Mouse (Mus musculus): ENCODE measurements around the gene Rab27a.
"Not testable (repeated sequence)": the region's sequence is repeated elsewhere in the genome, so short reads cannot be mapped to it uniquely, and the experiment has no call there.

Gene Rab27a

DNA sequence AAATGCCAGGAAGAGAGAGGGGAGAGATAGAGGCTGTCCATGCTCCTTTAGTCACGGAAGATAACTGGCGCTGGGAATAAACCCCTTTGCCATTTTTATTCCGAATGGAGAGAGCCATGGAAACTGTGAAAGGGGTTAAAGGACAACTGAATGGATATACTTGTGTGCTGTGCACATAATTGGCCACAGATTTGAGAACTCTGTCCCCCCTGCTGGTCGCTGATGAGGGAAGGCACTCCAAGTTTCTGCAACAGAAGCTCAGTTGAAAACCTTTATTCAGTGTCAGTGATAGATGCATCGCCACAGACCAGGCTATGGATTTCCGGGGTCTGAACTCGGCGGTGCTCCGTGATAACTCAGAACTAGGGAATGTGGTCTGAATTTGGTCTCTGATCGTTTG lies 45.5 kb downstream of the Rab27a start:
- DNase-seq (ENCODE audit: inconsistent ontology term): peak; percentile 7

DNA sequence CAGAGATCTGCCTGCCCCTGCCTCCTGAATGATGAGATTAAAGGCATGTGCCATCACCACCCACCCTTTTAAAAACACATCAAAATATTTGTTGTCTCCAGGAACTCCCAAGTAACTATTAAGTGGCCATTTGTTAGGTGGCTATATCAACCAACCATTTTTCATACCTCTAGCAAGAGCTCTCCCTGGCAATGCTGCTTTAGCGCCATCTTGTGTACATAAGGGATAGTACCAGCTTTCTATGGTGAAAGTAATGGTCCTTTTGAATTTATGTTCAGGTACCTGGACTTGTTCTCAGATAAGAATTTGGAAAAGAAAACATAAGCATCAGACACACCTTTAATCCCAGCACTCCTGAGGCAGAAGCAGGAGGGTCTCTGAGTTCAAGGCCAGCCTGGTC lies 47.1 kb downstream of the Rab27a start:
- peak; percentile 46 for DNase-seq (ENCODE audit: inconsistent ontology term)

DNA sequence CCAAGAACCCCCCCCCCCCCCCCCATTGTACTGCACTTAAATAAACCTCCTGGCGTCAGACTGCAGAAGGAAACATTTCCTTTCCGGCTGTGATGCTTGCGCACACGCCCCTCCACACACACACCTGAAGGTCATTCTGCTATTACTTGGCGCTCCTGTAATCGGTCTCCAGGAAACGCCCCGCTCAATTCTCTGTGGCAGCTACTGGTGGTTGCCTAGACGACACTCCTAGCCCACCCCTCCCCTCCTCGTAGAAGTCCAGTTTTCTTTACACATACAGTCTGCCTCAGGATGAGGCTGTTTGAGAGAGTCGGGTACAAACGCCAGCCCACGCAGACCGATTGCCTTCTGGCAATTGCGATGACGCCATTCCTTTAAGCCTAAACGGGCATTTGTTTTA lies 49.9 kb downstream of the Rab27a start:
- no peak for DNase-seq (ENCODE audit: inconsistent ontology term)

DNA sequence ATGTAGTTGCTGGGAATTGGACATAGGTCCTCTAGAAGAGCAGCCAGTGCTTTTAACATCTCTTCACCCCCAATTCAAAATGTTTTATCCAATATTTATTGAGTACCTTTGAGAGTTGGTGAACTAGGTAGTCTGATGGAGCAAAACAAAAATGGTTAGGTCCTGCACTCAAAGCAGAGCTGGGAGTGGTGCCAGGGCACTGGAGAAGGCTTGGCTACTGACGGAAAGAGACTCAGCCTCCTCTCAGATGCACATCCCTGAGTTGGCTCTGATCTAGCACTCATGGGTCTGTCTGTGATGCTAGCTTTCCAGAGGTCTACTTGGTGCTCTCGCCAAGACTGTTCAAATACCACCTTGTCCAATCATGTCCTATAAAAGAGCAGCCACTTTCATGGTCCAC lies 53.2 kb downstream of the Rab27a start:
- no peak for DNase-seq (ENCODE audit: inconsistent ontology term)

DNA sequence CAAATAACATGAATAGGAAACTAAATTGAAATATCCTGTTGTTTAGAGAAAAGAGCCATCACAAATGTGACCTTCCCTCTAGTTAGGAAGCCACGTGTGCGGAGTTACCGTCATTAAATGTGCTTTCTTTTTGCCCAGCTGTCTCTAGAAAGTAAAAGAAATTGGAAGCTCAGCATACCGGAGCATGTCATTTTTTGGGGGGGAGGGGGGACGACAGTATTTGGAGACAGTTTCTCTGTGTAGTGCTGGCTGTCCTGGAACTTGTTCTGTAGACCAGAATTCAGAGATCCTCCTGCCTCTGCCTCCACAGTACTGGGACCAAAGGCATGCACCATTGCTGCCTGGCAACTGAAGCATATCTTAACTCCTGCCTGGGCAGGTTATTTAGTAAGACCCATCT lies 56.9 kb downstream of the Rab27a start, which contains the start of gene Khdc3:
Gene Khdc3 (plus strand): TSS at position 301 of the 400 bp plus-strand sequence.
- DNase-seq (ENCODE audit: inconsistent ontology term): no peak

DNA sequence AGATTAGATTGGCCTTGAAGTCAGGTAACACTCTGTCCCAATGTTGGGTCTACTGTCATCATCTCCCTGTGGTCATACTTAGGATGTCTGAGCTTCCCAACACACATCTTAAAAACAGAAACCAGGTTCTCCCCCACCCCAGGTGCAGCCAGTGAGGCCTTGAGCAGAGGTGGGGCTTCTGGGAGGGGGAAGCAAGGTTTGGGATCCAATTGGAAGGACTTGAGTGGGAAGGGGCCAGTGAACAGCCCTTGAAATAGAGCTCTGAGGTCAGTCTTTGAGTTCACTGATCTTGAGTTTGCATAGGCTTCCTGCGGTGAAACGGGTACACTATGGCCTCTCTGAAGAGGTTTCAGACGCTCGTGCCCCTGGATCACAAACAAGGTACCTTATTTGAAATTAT lies 57.5 kb downstream of the Rab27a start, which contains the start of gene Gm20509:
Gene Gm20509 (plus strand): TSS at position 290 of the 400 bp plus-strand sequence.
- DNase-seq (ENCODE audit: inconsistent ontology term): no peak

DNA sequence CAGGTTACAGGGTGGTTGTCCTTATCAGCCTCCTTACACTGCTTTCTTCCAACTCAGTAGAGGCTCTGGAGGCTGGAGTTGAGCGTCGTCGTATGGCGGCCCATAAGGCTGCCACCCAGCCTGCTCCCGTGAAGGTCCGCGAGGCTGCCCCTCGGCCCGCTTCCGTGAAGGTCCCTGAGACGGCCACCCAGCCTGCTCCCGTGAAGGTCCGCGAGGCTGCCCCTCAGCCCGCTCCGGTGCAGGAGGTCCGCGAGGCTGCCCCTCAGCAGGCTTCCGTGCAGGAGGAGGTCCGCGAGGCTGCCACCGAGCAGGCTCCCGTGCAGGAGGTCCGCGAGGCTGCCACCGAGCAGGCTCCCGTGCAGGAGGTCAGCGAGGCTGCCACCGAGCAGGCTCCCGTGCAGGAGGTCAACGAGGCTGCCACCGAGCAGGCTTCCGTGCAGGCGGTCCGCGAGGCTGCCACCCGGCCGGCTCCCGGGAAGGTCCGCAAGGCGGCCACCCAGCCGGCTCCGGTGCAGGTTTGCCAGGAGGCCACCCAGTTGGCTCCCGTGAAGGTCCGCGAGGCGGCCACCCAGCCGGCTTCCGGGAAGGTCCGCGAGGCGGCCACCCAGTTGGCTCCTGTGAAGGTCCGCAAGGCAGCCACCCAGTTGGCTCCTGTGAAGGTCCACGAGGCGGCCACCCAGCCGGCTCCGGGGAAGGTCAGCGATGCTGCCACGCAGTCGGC lies 58.7 kb downstream of the Rab27a start:
- peak; percentile 47 for DNase-seq (ENCODE audit: inconsistent ontology term)

DNA sequence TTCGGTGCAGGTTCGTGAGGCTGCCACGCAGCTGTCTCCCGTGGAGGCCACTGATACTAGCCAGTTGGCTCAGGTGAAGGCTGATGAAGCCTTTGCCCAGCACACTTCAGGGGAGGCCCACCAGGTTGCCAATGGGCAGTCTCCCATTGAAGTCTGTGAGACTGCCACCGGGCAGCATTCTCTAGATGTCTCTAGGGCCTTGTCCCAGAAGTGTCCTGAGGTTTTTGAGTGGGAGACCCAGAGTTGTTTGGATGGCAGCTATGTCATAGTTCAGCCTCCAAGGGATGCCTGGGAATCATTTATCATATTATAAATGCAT lies 59.2 kb downstream of the Rab27a start:
- no peak for DNase-seq (ENCODE audit: inconsistent ontology term)

DNA sequence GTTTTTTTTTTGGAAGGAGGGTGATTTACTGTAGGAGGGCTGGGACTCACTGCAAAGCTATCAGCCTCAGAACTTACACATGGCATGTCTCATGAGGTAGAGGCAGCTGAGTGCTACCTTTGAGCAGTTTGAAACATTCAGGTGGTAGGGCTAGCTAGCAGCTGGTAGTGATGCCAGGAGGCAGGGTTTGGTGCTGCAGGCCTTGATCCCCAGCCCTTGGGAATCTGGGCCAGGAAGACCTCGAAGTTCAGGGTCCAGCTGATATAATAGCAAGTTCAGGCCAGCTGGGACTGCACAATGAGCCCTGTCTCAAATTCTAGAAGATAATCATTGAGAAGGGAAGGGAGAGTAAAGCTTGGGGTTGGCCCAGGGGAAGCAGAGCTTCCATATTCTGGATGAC lies 60.5 kb downstream of the Rab27a start:
- DNase-seq (ENCODE audit: inconsistent ontology term): no peak

DNA sequence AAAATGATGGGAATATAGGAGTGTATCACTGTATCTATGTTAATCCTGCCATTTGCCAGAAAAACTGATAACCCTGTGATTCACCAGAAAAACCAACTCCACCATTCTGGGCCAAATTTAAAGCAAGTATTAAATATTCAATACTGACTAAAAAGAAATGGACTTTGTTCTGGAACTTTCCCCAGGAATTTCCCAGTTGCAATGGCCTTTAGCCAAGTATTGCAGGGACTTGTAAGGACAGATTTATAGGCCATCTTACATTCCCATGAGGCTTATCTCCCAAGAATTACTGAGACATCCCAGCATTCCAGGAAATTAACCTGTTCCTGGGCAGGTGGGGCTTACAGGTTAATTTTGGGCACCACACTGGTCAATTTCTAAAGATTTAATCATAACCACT lies 61.1 kb downstream of the Rab27a start:
- DNase-seq (ENCODE audit: inconsistent ontology term): no peak

DNA sequence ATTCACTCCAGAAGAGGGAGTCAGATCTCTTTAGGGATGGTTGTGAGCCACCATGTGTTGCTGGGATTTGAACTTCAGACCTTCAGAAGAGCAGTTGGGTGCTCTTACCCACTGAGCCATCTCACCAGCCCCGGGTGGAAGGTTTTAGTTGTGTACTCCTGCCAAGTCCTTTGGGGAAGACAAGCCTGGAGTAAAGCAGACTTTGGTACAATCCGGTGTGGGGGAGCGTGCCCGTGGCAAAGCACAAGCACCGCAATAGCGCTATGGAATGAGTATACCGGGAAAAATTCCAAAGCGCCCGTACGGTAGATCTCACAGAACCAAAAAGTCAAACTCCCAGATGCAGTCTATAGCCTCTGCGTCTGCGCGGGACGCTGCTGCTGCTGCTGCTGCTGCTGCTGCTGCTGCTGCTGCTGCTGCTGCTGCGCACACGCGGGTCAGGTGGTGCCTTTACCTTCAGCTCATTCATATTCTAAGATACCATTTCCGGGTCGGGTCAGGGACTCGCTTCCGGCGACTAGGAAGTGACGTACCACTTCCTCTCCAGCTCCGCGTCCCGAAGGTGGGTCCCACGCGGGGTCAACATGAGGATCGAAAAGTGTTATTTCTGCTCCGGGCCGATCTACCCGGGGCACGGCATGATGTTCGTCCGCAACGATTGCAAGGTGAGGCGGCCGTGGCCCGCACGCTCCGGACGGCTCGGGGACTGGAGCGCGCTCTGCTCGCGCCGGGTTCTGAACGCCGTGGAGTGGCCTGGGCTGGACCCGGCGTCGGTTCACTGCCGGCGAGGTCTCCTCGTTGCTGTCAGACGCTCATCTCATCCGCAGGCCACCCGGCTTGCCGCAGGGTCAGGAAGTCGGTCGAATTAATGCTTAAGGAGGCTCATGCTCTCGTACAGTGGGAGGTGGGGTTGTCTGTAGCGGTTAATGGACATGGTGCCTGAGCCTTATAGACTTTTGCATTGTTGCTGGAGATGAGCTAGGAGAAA lies 68.6 kb downstream of the Rab27a start, which contains the start of gene Rsl24d1:
Gene Rsl24d1 (plus strand): TSS at position 508 of the 988 bp plus-strand sequence.
- peak; percentile 83 for DNase-seq (ENCODE audit: inconsistent ontology term)

DNA sequence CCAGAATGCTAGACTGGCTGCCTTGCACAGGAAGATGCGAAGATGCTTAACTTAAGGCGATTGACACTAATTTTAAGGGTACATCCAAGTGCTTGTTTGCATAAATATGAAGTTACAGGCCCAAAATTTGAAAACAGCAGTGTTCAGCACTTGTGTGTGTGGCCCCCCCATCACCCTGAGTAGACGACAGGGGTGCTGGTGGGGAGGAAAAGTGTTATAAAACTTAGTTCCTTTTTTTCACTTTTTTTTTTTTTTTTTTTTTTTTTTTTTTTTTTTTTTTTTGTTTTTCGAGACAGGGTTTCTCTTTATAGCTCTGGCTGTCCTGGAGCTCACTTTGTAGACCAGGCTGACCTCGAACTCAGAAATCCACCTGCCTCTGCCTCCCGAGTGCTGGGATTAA lies 72.0 kb downstream of the Rab27a start:
- DNase-seq (ENCODE audit: inconsistent ontology term): not testable (repeated sequence)

DNA sequence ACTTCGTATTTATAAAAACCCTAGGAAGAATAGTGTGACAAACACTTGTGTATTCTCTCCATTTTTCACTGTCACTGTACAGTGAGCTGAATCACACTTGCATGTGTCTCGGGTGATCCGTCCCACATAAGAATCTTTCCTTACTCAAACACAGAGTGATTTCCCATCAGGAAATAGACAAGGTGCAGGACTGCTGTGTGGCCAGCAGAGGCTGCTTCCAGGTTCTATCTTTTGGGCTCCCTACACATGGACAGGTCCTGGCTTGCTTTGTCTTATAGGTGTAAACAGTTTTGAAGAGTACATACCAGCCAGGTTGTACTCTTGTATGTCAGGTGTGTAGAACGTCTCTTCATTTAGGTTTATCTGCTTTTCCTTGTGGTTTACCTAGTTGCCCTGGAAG lies 73.4 kb downstream of the Rab27a start:
- DNase-seq (ENCODE audit: inconsistent ontology term): no peak

DNA sequence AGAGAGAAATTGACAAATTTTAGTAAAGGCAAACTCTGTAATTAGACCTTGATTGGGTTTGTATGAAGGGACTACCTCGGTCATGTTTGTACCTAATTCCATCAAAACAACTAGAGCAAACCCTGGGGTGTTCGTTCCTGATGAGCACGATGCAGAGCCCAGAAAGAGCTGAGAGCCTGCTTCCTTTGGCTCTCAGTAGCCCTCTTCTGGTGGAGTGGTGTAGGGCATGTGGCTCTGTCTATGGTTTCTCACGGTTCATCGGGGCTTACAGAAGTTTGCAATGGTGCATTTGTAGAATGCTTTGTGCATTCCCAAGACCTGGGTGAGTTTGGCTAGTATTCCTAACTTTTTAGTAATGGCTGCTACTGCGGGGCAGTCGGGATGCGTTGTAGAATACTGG lies 77.1 kb downstream of the Rab27a start:
- no peak for DNase-seq (ENCODE audit: inconsistent ontology term)

DNA sequence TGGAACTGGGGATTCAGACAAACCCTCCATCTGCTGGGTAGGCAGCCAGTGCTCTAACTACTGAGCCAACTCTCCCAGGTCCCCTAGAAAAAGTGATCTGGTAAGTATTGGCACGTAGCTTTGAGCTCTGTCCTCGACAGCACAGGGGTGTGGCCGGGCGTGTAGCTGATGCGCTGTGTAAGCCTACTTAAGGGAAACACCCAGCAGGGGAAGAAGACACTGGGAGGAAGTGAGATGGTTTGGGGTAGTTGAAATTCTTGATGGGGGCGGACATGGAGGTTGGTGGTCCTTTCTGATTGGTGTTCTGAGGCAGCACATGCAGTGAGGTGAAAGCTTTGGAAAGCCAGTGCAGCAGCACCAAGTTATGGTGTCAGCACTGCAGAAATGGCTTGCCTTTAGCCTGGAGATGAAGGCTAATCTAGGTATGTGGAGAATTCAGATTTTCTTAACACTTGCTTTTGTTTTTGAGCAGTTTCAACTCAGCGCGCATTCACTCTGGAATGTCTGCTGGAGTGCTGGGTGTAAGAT lies 80.5 kb downstream of the Rab27a start:
- no peak for DNase-seq (ENCODE audit: inconsistent ontology term)

DNA sequence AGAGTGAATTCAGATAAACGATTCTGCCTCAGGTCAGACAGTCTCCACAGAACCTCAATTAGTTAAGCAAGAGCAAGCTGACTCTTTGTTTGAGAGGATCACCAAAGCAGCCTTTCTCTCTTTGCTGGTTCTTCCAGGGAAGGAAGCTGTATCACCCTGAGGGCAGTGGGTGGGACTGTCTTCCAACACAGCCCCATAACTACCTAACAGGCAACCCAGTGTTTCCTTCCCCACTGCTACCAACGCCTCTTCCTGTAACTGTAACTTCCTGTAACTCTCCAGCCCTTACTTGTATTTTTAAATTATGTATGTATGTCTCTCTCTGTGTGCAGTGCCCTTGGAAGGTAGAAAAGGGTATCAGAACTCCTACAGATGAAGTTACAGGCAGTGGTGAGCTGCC lies 82.8 kb downstream of the Rab27a start:
- no peak for DNase-seq (ENCODE audit: inconsistent ontology term)

DNA sequence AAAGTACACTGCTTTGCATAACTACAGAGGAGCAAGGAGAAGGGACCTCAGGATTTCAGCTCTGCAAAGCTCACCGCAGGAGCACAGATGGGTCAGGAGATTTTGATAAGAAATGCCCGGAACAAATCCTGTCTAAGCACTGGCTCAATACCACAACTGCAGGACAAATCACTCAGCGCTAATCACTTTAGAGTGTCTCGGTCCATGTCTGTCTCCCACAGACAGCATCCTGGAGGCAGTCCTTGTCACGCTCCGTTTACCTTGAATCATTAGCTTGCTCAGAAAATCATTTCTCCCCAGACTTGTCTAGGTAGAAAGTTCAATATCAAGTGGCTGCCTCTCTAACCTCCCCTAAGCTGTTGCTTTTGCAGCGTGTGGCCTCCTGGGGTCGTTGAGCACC lies 85.2 kb downstream of the Rab27a start:
- no peak for DNase-seq (ENCODE audit: inconsistent ontology term)

DNA sequence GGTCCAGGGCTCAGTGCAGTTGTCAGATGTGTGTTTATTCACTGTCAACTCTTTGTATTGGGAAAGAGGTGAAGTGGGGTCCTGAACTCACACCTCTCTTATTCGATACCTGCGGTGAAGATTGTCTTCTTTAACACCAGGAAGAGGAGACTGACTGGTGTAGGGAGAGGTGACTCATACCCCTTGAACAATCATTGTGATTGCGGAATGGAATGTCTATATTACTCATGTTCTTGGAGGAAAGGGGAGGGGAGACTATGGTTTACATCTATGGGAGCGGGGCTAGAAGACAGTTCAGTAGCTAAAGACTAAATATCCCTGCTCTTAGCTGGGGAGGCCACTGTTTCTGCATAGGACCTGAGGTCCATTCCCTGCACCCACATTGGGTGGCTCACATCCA lies 85.9 kb downstream of the Rab27a start:
- no peak for DNase-seq (ENCODE audit: inconsistent ontology term)

DNA sequence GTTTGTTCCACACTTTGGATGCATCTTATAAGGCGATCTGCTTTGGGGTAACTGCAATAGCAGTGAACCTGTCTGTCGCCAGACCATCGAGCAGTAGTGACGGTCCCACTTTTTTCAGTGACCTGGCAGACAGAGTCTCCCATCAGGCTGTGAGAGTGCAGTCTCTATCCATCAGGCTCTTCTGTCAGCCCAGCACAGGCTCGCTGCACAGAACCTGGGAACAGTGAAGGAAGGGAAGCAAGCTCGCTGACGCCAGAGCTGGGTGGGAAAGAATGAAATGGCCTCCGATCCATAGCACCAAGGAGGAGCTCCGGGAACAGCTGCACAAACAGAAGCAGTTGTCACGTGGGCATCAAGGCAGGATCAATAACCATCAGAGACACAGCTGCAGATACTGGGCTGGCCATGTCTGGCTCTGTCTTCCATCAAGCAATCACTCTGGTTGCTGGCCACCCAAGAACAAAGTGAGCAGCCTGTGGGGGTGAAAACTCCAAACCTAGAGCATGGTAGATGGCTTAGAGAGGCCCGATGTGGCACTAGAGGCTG lies 92.8 kb downstream of the Rab27a start:
- DNase-seq (ENCODE audit: inconsistent ontology term): no peak
